Mouse (Mus musculus) bone marrow macrophage, adult 2 months (primary cell): ENCODE measurements around the gene Cipc. TPM values are rescaled to one million over a fixed set of nuclear protein-coding genes. Genes with fewer than 3 reads are reported as not detected.

Experiments used
- H3K27ac ChIP-seq: 2 replicates; pipeline ENCODE4 v1.5.1; 2012; ENCODE audit warnings: low read depth, low read length; ENCODE audit not compliant: insufficient read depth
- H3K4me1 ChIP-seq: 2 replicates; pipeline ENCODE4 v1.6.1; 2012; ENCODE audit warnings: low read length; ENCODE audit not compliant: control insufficient read depth, insufficient read depth
- H3K4me3 ChIP-seq: 2 replicates; pipeline ENCODE4 v1.5.1; 2012; ENCODE audit warnings: mild to moderate bottlenecking, low read length, moderate library complexity; ENCODE audit not compliant: insufficient read depth
- CTCF ChIP-seq: IDR thresholded peaks from 2 replicates; pipeline ENCODE4 v1.5.1; 2012; ENCODE audit warnings: low read depth, mild to moderate bottlenecking, low read length, moderate library complexity
- POLR2A ChIP-seq: IDR thresholded peaks from 2 replicates; pipeline ENCODE4 v1.6.1; 2012; ENCODE audit warnings: mild to moderate bottlenecking, low read depth, low read length, borderline replicate concordance
- polyA plus RNA-seq: library from polyadenylated mRNA; stranded (reverse); fragments of >200 nt; gene quantifications from 2 replicates; pipeline ENCODE4 v1.2.4, GENCODE M21; 2012; ENCODE audit not compliant: missing spikeins, insufficient read depth, insufficient read length

Gene Cipc
- polyA plus RNA-seq, 1 experiment, result 23.0 TPM

GRCm38 (mm10) chr12:86973706-86974105 lies 26.9 kb downstream of the Cipc start:
- H3K4me3 ChIP-seq, result no peak overlapping the region
- no peak for TF ChIP-seq CTCF
- TF ChIP-seq POLR2A, result no peak
- H3K4me1 ChIP-seq, result peaks cover 25% of the 10 kb centered on the region
- H3K27ac ChIP-seq, result no peak overlapping the region

GRCm38 (mm10) chr12:86974387-86975288 lies 27.8 kb downstream of the Cipc start:
- Histone ChIP-seq H3K27ac (no peak overlapping the region), H3K4me1 (peaks cover 18% of the 10 kb centered on the region), H3K4me3 (peak overlapping the region; percentile 46)
- TF ChIP-seq CTCF, result peak; percentile 97
- TF ChIP-seq POLR2A, result no peak

GRCm38 (mm10) chr12:86975761-86976160 lies 28.9 kb downstream of the Cipc start:
- Histone ChIP-seq H3K4me3 (no peak overlapping the region), H3K27ac (no peak overlapping the region), H3K4me1 (peaks cover 18% of the 10 kb centered on the region)
- no peak for TF ChIP-seq CTCF
- no peak for TF ChIP-seq POLR2A

GRCm38 (mm10) chr12:86976511-86977168 lies 29.8 kb downstream of the Cipc start:
- Histone ChIP-seq H3K27ac (no peak overlapping the region), H3K4me3 (no peak overlapping the region), H3K4me1 (peaks cover 18% of the 10 kb centered on the region)
- TF ChIP-seq POLR2A, result no peak
- peak; percentile 65 for TF ChIP-seq CTCF

GRCm38 (mm10) chr12:86977833-86978232 lies 31.0 kb downstream of the Cipc start:
- H3K4me1 ChIP-seq, result peaks cover 16% of the 10 kb centered on the region

GRCm38 (mm10) chr12:86981180-86981579 lies 34.3 kb downstream of the Cipc start:
- no peak overlapping the region for H3K4me3 ChIP-seq
- no peaks in the 10 kb centered on the region for H3K4me1 ChIP-seq
- TF ChIP-seq POLR2A, result no peak
- peak; percentile 40 for TF ChIP-seq CTCF

More at GRCm38 (mm10) chr12:86977833-86978232, 31.0 kb downstream of the Cipc start:
- TF ChIP-seq CTCF (no peak), POLR2A (no peak)
- no peak overlapping the region for H3K4me3 ChIP-seq
- H3K27ac ChIP-seq, result no peak overlapping the region

GRCm38 (mm10) chr12:86983470-86984193 lies 36.8 kb downstream of the Cipc start:
- Histone ChIP-seq H3K4me3 (no peak overlapping the region), H3K4me1 (no peaks in the 10 kb centered on the region), H3K27ac (no peak overlapping the region)
- TF ChIP-seq POLR2A (no peak), CTCF (no peak)

More at GRCm38 (mm10) chr12:86981180-86981579, 34.3 kb downstream of the Cipc start:
- no peak overlapping the region for H3K27ac ChIP-seq

- TF ChIP-seq CTCF (no peak), POLR2A (no peak)
- H3K27ac ChIP-seq, result no peak overlapping the region
- H3K4me3 ChIP-seq, result no peak overlapping the region
- no peaks in the 10 kb centered on the region for H3K4me1 ChIP-seq
Observed at GRCm38 (mm10) chr12:86984194-86984555, 37.3 kb downstream of the Cipc start.

- Histone ChIP-seq H3K4me1 (no peaks in the 10 kb centered on the region), H3K4me3 (no peak overlapping the region), H3K27ac (no peak overlapping the region)
- TF ChIP-seq POLR2A (no peak), CTCF (no peak)
Observed at GRCm38 (mm10) chr12:86986562-86986961, 39.7 kb downstream of the Cipc start.
